Mouse (Mus musculus) midbrain, embryonic 15.5 days (tissue): Measurements from ENCODE around the gene Luzp4. TPM values are rescaled to one million over a fixed set of nuclear protein-coding genes. Genes with fewer than 3 reads are reported as not detected.
"Not testable (repeated sequence)": the region's sequence is repeated elsewhere in the genome, so short reads cannot be mapped to it uniquely, and the experiment has no call there.

Experiments
- ATAC-seq: fragments of 200-750 bp; cut with Nextera tagmentation; replicated peaks from 2 replicates; pipeline ENCODE4 v1.8.0; 2017; ENCODE audit warnings: moderate TSS enrichment
- H3K27ac ChIP-seq: fragments of 300-500 bp; sonication (generic); 2 replicates; pipeline ENCODE4 v1.5.1; 2015; ENCODE audit warnings: mild to moderate bottlenecking, inconsistent platforms
- H3K27me3 ChIP-seq: fragments of 300-500 bp; sonication (generic); replicated peaks from 2 replicates; pipeline ENCODE4 v1.6.1; 2015; ENCODE audit warnings: inconsistent platforms
- H3K36me3 ChIP-seq: fragments of 300-500 bp; sonication (generic); replicated peaks from 2 replicates; pipeline ENCODE4 v1.6.1; 2015; ENCODE audit warnings: inconsistent platforms
- H3K4me1 ChIP-seq: fragments of 300-500 bp; sonication (generic); 2 replicates; pipeline ENCODE4 v1.6.1; 2015; ENCODE audit warnings: inconsistent platforms
- H3K4me2 ChIP-seq: fragments of 300-500 bp; sonication (generic); 2 replicates; pipeline ENCODE4 v1.6.1; 2015; ENCODE audit warnings: inconsistent platforms, mild to moderate bottlenecking, moderate library complexity
- H3K4me3 ChIP-seq: fragments of 300-500 bp; sonication (generic); 2 replicates; pipeline ENCODE4 v1.5.1; 2015; ENCODE audit warnings: mild to moderate bottlenecking, inconsistent platforms
- H3K9ac ChIP-seq: fragments of 300-500 bp; sonication (generic); 2 replicates; pipeline ENCODE4 v1.6.1; 2015; ENCODE audit warnings: mild to moderate bottlenecking, inconsistent platforms
- H3K9me3 ChIP-seq: fragments of 300-500 bp; sonication (generic); 2 replicates; pipeline ENCODE4 v1.6.1; 2016; ENCODE audit warnings: inconsistent platforms
- WGBS: fragments of 180-500 bp; shearing (Covaris S2); methylation state at CpG from one replicate; pipeline ENCODE4 v1.1.7; 2015; ENCODE audit warnings: mixed read lengths; 5-methylcytosine and 5-hydroxymethylcytosine counted together
- polyA plus RNA-seq: library from polyadenylated mRNA; unstranded; fragments of >200 nt; fragmentation: Nextera tagmentation; extraction: Ambion mirVana; gene quantifications from 2 replicates; pipeline ENCODE4 v1.2.1, GENCODE M21; 2015

Luzp4 gene
- not detected in 2 replicates for polyA plus RNA-seq

- H3K4me3 ChIP-seq, ATAC-seq, H3K27ac ChIP-seq, H3K36me3 ChIP-seq, H3K27me3 ChIP-seq, H3K9me3 ChIP-seq, H3K9ac ChIP-seq, H3K4me2 ChIP-seq, H3K4me1 ChIP-seq: not testable (repeated sequence)
- WGBS: 82% methylated on average over 5 of the region's 6 CpGs
These were observed at the start of gene Luzp4 for GRCm38 (mm10) chrX:148857340-148857739. Gene Luzp4, plus strand, starts transcription at chrX:148857640.

- H3K27me3 ChIP-seq, ATAC-seq, H3K4me1 ChIP-seq, H3K9ac ChIP-seq, H3K4me3 ChIP-seq, H3K9me3 ChIP-seq, H3K27ac ChIP-seq, H3K36me3 ChIP-seq, H3K4me2 ChIP-seq: not testable (repeated sequence)
- 91% methylated on average over 4 of the region's 4 CpGs for WGBS
These were observed 15.6 kb upstream of the Luzp4 start for GRCm38 (mm10) chrX:148841801-148842200.

Other genes with a start within 250 kb of the Luzp4 start
- not detected in 2 replicates for gene Gm8334, start 242.5 kb upstream of the Luzp4 start, polyA plus RNA-seq
- gene Gm15127, start 194.0 kb upstream of the Luzp4 start, polyA plus RNA-seq: not detected in 2 replicates
- not detected in 2 replicates for gene Ott, start 216.6 kb downstream of the Luzp4 start, polyA plus RNA-seq